Mouse (Mus musculus) cerebellum, adult 2 months (tissue): ENCODE measurements around the gene Faap20.

Experiments used
- CTCF ChIP-seq: fragments of 200-500 bp; IDR thresholded peaks from 2 replicates; pipeline ENCODE4 v1.5.1; 2011; ENCODE audit warnings: low read depth, mild to moderate bottlenecking, control low read depth, low read length, moderate library complexity, borderline replicate concordance; ENCODE audit not compliant: insufficient read depth
- POLR2A ChIP-seq: fragments of 200-500 bp; IDR thresholded peaks from 2 replicates; pipeline ENCODE4 v1.6.1; 2011; ENCODE audit warnings: low read length, control low read depth, borderline replicate concordance; ENCODE audit not compliant: insufficient read depth

GRCm38 (mm10) chr4:155246691-155247105 lies 2.9 kb upstream of the Faap20 start:
- TF ChIP-seq CTCF (peak; percentile 20; the same call in 1 of the 2 replicates), POLR2A (0 out of 2 replicates have a peak, but pooled peaks have one; percentile 11)
